Mouse (Mus musculus): ENCODE data around the gene Actn2. TPM values are rescaled to one million over a fixed set of nuclear protein-coding genes. Genes with fewer than 3 reads are reported as not detected.

Gene Actn2
- total RNA-seq, 2 experiments from 2014 or later = 9.9 to 22.1 TPM

DNA sequence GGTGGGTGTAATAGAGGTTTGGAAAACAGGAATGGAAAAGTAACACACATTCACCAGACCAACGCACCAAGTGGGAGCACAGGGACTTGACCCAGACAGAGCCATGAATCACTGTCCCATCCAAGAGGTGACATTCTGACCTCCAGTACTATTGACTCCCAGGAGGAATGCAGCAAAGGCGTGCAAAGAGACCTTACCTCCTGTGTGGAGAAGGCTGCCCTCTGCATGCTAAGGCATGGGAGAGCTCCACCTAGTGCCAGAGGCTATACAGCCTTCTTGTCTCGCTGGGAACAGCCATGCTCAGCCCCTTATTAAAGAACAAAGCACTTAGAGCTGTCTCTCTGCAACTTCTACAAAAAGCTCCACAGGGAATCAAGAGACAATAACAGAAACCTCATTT is 73.5 kb downstream of the Actn2 start:
- intact Hi-C loops (cut with DNase I) = no loop called here
- no peak for DNase-seq (ENCODE audit: low spot score in 2 of 2)

DNA sequence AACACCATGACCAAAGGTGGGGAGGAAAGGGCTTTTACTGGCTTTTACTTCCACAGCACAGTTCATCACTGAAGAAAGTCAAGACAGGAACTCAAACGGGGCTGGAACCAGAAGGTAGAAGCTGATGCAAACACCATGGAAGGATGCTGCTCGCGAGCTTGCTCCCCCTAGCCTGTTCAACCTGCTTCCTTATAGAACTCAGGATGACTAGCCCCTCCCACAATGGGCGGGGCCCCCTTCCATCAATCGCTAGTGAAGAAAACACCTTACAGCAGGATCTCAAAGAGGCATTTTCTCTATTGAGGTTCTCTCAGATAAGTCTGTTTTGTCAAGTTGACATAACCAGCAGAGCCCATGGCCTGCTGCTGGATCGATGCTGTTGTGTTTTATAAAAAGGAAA is 76.6 kb downstream of the Actn2 start:
- intact Hi-C loops (cut with DNase I) = no loop called here
- DNase-seq (ENCODE audit: low spot score in 2 of 2) = no peak

DNA sequence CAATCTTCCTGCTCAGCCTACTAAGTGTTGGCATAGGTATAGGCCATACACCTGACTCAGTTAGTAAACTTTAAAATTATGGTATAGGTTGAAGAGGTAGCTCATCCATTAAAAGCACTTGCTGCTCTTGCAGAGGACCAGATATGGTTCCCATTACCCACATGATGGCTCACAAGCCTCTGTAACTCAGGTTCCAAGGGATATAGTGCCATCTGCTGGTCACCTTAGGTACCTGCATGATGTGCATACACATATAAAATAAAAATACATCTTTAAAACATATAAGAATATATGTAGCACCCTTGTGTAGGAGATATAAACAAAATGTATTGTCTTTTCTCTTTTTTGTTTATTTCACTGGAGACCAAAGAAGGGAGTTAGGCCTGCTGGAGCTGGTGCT is 79.1 kb downstream of the Actn2 start:
- DNase-seq (ENCODE audit: low spot score in 2 of 2) = no peak
- intact Hi-C loops (cut with DNase I) = no loop called here

DNA sequence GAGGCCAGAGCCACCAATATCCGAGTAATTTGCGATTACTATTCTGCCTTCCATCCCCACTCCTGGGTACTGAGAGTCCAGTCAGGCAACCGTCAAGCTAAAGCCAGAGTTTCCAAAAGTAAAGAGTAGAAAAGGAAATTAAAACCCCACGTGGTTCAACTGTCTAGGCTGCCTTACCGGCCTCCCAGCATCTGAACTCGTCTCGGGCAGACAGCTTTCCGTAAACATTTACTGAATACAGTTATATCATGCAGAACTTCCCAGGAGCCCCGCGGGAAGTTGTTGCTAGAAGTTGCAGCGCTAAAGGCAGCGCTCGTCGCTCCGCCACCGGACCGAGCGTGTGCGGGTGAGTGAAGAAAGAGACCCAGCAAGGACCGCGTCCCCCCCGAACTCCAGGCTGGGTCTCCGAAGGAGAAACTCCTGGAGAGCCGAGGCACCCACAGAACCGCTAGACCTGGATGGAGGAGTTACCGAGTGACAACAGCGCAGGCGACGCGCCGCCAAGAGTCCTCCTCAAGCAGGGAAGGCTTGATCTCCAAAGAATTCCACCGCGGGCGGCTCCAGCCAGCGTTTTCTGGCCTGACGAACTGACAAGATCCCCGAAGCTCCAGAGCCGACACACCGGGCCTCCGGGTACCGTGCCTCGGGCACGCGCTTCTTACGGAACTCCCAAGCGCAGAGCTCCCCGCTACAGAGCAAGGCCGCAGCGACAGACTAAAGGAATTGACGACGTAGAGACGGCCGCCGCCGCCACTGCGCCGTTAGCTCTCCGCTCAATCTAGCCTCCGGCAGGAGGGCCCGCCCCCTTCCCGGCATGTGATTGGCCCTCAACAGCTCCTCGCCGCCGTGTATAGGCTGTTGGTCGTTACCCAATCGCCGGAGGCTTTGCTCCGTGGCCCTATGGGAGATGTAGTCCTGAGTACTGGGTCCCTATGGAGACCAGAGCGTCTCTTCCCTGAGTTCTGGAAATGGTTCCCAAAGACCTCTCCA is 82.9 kb downstream of the Actn2 start, which contains the start of gene Mtr:
Gene Mtr (minus strand): TSS at position 723 of the 990 bp plus-strand sequence.
- intact Hi-C loops (cut with DNase I) = loop anchor here (5.0 kb wide), 1 partner anchor 45 kb away; no protein-coding TSS in a partner anchor
- peak; percentile 94 to 99 for DNase-seq (ENCODE audit: low spot score in 2 of 2)

DNA sequence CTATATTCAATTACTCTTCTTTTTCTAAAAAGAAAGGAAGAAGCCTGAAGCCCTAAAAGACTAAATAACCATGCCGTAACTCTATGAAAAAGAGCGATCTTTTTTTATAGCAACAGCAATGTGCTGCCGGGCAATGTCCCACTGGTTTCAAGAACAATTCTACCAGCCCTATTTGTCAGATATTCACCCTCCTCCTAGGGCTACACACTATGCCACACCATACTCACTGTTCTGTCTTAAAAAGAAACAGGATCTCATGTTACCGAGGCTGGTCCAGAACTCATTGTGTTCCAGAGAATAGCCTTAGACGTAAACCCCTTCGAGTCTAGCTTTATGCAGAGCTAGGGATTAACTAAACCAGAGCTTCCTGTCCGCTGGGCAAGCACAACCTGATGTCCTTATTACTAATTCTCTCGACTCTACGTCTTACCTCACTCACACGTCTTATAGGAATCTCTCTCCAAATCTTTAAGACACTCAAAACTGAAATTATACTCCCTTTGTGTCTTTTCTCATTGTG is 83.6 kb downstream of the Actn2 start:
- intact Hi-C loops (cut with DNase I) = loop anchor here (5.0 kb wide), 1 partner anchor 45 kb away; no protein-coding TSS in a partner anchor
- no peak for DNase-seq (ENCODE audit: low spot score in 2 of 2)

DNA sequence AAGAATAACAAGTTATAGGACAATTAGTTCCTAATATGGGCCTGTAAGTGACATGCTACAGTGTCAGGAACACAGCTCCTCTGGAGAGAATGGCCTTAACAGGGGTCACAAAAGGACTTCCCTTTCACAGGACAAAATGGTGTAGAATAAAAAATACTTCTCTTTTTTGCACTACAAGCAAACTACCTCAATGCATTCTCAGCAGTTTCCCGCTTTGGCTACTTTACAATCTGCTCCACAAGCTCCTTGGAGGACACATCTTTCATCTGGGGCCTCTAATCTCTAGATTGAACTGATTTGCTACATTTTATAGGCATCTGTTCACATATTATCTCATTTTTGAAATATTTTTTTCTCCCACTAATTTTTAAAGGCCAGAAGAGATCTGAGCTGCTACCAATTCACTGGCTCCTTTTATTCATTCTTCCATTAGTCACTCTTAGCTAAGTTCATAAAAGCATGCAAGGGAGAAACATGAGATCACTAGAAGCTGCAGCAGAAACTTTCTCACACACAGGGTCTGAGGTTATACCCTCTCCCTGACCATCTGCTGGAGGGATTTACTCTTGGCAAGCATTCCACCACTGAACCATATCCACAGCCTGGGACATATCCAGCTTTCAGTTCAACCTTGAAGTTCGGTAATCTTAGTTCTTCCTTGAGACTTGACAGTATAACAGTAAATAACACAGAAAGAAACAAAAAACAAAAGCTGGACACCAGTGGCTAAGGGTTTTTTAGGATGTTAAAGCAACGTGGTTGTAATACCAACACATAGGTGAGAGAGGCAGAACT is 84.5 kb downstream of the Actn2 start:
- no peak for DNase-seq (ENCODE audit: low spot score in 2 of 2)
- intact Hi-C loops (cut with DNase I) = loop anchor here (5.0 kb wide), 1 partner anchor 44 kb away; no protein-coding TSS in a partner anchor

DNA sequence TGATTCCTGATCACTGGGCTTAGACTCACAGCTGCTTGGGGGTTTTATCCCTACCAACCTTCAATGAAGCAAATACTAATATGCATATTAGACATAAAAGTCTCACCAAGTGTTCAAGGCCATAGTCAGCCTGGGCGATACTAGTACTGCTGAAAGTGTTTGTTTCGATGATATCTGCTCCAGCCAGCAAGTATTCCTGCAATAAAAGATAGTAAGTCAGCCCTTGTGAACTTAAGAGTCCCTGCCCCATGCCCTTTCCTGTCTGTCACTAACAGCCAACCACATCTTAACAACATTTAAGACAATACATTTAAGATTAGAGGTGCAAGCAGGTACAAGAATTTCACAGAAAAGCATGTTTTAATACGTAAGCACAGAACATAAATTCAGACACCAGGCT is 90.1 kb downstream of the Actn2 start:
- intact Hi-C loops (cut with DNase I) = no loop called here
- DNase-seq (ENCODE audit: low spot score in 2 of 2) = no peak

DNA sequence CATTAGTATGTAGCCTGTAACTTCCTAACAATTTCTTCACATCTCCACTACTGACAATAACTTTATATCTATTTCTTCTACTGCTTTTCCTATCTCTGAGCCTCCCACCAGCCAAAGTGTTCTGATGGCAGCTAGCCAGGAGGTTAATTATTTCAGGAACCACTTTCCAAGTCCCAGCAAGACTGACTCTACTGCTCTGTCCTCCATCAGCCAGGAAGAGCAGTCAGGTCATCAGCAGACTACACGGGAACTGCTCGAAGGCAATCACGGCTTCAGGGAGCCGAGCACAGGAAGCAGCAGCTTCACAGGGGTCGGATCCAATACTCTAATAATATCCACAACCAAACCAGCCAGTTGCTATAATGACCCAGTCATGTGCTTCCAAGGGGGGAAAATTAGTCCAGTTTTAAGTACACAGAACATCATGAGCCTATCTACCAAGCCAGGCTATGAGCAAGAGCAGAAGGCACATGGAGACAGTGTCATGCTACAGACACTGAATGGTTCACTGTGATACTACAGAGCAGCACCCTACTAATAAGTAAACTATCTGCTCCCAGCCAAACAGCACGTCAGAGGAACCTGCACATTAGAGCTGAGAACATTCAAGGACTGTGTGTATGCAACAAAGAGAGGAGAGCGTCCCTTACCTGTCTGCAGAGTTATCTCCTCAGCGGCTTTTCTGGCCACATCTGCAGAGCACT is 91.2 kb downstream of the Actn2 start:
- DNase-seq (ENCODE audit: low spot score in 2 of 2) = no peak
- intact Hi-C loops (cut with DNase I) = no loop called here

DNA sequence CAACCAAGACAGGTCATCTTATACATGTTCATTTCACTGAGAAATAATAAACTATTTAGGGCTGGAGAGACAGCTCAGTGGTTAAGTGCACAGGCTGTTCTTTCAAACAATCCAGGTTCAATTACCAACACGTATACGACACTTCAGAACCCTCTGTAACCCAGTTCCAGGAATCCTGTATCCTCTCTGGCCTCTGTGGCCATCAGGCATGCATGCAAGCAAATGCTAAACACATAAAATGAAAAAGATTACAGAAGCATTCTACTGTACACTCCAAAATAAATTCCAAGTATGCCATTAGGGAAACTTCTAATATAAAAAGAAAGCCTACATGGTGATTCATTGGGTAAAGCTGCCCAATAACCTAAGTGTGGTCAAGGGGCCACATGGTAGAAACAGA is 94.6 kb downstream of the Actn2 start:
- DNase-seq (ENCODE audit: low spot score in 2 of 2) = no peak
- intact Hi-C loops (cut with DNase I) = no loop called here

DNA sequence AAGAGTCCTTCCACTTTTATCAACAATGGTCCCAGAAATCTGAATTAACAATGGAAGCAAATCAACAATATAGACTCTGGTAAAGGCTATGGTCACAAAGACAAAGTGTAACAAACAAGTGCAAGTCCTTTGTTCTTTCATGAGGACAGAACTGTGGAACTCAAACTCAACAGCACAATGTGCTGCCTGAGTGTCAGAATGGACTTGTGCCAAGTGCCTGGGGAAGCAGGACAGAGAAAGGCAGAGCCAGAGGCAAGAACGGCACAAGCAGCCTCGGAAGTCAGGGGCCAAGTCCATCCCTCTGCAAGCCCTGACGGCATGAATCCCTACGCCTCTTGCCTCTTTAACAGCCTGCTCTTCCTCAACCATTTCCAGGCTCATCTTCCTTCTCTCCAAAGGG is 96.6 kb downstream of the Actn2 start:
- intact Hi-C loops (cut with DNase I) = no loop called here
- no peak for DNase-seq (ENCODE audit: low spot score in 2 of 2)

DNA sequence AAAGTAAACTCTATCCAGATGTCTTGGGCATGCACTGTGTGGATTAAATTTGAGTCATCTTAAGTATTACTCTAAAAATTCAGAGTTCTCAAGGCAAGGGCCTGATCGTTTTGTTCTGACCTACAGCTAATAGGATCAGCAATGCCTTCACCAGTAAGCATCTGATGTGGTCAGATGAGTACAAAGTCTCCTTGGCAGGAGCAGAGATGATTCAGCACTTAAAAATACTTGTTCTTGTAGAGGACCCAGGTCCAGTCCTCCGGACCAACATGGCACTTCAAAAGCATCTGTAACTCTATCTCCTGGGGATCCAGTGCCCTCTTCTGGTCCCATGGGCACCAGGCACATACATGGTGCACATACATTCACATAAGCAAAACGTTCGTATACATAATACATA is 108.4 kb downstream of the Actn2 start:
- intact Hi-C loops (cut with DNase I) = no loop called here
- no peak for DNase-seq (ENCODE audit: low spot score in 2 of 2)

DNA sequence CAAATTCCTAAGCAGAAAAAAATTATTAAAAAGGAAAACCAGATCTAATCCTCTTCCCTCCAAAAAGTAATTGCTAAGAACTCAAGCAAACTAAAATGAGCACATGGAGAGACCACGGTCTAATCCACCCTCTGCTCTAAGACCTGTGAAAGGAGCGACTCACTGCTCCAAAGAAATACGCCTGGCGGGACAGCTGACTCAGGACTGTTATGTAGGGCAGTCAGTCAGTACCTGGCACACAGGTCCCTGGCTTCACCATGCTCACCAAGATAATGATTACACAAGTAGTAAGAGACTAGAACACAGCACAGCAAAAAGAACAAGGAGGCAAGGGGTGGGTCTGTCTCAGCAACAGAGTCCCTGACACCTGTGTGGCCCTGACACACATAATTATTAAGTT is 112.3 kb downstream of the Actn2 start:
- intact Hi-C loops (cut with DNase I) = no loop called here
- DNase-seq (ENCODE audit: low spot score in 2 of 2) = no peak

DNA sequence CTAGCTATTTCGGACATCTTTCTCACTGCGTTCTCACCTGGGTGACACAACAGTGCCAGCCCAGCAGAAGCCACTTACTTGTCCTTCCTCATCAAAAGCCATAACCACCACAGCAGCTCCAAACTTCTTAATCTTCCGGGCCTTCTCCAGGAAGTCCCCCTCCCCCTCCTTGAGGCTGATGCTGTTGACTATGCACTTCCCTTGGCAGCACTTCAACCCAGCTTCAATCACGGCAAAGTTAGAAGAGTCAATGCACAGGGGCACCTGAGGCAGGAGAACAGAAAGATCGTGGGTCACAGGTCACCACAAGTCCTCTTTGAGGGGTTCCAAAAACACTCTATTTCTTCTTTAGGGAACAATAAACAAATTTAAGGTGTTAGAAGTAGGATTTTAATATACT is 113.0 kb downstream of the Actn2 start:
- no peak for DNase-seq (ENCODE audit: low spot score in 2 of 2)
- intact Hi-C loops (cut with DNase I) = no loop called here

Other genes with a start within 250 kb of the Actn2 start
- gene Ryr2, start 233.8 kb downstream of the Actn2 start, total RNA-seq (2021) = 100 to 1,000 TPM; 170 to 177 TPM
- gene Mtr, start 82.6 kb downstream of the Actn2 start, total RNA-seq (2021) = 10 to 100 TPM; 17.3 to 18.7 TPM
- 10 to 100 TPM; 24.9 to 28.9 TPM for gene Heatr1, start 54.3 kb upstream of the Actn2 start, total RNA-seq (2021)
- gene Lgals8, start 124.2 kb upstream of the Actn2 start, total RNA-seq (2021) = 10 to 100 TPM; 23.2 to 28.5 TPM
- gene Edaradd, start 179.7 kb upstream of the Actn2 start, total RNA-seq (2021) = under 1 TPM; 0.09 to 0.16 TPM
- gene Ero1lb, start 225.1 kb upstream of the Actn2 start, total RNA-seq (2021) = 10 to 100 TPM; 15.1 to 17.1 TPM